Mouse (Mus musculus) cerebellum, postnatal 4 days (tissue): ENCODE measurements around the gene A930002H24Rik.

ENCODE experiments used
- DNase-seq, 2 experiments: peaks; one replicate each; pipeline ENCODE4 v3.0.0; 2022; ENCODE audit warnings: low spot score in 2 of 2, mixed read lengths in 1 of 2

A930002H24Rik gene

DNA sequence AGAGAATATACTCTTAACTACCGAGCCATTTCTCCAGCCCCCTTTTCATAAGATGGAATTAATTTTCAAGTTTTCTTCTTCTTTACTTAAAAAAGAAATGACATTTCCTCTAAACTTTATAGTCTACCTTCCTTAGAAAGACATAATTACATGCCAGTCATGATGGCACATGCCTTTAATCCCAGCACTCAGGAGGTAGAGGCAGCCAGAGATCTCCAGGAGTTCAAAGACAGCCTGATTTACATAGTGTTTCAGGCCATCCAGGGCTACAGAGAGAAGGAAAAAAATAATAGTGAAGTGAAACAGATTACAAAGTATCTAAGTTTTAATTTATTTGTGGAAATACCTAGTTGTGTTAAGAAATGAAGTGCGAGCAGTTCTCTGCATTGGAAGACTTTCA, 27.4 kb downstream of the A930002H24Rik start:
- DNase-seq = no peak

DNA sequence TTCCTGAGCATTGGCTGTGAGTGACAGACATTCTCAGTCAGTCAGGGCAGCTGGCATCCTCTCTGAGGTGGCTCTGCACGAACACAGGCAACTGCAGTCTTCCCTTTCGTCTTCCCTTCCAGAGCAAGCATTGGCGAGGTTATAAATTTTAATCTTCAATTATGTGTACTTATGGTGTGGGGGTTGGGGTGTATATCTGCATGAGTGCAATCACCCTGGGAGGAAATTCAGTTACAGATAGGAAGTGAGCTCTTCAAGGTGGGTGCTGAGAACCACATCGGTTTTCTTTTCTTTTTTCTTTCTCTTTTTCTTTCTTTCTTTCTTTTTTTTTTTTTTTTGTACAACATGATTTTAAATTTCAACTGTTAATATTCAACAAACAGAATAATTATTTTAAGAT, 32.0 kb downstream of the A930002H24Rik start:
- no peak for DNase-seq

DNA sequence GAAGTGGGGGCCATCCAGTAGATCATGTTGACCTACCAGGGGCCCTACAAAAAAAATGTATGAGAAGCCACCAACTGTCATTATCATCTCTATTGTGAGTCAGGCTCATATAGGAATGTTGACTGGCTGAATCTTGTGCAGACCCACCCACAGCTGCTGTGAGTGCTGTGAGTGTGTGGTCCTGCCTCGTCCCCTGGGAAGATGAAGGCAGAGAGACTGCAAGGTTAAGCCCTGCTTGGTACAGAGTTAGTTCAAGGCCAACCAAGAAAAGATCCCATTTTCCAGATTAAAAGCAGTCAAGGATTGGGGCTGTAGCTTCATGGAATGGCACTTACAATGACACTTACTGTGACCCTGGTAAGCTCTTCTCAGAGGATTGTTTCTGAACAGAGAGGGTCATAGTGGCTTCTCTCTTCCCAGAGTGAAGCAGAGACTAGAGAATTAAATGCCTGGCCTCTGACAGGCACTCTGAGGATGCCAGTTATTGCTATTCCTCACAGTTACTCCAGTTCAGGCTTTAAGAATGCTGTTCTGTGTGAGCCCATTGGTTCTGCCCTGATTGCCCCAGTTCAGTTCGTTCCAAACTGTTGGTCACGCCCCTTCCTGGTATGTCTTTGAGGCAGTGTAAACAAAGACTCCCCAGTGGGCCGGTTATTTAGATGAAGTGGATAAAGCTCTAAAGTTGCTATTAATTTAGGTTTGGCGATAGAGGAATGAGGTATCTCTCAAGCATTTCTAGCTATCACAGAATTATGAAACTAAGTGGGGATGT, 34.8 kb downstream of the A930002H24Rik start:
- DNase-seq = no peak

DNA sequence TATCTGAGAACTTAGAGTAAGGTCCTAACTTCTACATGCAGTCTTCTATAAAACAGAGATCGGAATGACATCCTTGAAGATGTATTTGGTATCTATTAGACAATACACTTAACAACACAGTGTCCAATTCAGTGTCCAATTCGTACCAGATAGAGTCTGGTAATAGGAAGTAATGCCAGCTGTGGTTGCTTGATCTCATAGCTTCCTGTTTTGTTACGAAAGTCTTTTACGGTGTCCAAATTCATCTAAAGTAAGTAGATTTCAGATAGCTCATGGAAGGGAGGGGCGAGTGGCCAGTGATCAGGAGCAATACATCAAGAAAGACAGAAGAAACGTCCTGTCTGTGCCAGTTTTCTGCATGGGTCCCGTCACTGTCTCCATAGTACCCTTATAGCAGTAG, 36.8 kb downstream of the A930002H24Rik start:
- no peak for DNase-seq

DNA sequence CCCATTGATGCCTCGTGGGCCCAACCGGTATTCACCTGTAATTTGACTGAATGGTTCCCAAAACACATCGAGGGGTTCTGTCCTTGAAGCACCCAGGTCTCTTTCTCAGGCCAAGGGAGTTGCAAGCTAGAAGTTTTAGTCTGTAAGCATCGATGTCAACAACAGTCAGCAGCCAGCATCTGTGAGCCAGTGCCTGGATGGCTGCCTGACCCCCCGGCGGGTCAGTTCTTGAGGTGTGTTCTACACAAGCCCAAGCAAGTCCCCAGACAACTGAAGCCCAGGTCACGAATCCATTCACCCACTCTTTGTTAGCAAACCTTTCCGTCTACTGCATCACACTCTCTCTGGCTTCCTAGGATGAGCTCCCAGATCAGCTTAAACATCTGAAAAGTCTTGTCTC, 37.4 kb downstream of the A930002H24Rik start:
- no peak for DNase-seq

DNA sequence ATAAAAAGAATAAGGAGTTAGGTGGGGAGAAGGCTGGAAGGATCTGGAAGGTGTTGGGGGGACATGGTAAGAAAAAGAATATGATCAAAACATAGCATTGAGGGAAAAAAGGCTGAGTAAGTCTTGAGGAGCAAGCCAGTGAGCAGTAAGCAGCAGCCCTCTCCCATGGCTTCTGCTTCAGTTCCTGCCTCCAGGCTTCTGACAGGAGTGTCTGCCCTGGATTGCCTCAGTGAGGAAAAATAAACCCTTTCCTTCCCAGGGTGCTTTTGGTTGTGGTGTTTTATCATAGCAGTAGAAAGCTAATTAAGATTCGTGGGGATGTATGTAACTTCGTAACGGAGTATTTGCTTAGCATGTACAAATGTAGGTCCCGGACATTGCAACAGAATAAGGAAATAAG, 39.5 kb downstream of the A930002H24Rik start:
- DNase-seq = no peak

DNA sequence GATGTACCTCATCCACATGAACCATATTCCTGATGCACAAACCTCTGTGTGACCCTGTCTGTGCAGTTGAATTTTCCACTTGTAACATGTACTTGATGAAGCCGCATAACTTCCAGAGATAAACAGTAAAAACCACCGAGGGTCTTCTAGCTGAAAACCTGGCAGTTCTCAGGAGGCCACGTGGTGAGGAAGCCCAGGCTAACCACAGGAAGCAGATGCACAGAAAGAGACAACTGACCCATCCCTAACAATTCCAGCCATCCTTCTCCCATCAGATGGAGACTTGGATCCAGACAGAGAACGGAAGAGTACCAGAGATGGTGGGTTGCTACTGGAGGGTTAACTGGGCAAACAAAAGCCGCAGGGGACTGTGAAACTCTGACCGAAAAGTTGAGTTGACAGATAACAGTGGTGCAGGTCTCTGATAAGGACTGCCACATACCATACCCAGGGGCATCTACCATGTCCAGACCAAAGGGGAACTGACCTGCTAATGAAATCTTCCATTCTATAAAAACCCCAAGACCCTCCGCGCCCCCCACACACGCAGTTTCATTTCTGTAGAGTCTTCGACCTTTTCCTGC, 45.1 kb downstream of the A930002H24Rik start:
- no peak for DNase-seq

DNA sequence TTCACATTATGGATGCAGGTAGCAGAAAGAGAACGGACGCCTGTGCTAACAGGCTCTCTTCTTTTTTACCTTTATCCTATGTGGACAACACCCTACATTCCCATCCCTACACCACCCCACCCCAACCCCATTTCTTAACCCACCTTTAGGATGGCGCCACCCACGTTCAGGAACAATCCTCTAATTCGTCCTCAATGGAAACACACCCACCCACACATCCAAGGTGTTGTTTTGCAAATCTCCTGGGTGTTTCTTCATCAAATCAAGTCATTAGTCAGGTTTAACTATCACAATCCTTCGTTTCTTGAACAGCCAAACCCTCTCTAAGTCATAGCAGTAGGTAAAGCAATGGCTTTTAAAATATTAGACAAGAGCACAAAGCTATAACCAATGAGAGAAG, 50.0 kb downstream of the A930002H24Rik start:
- DNase-seq = no peak
